Mouse (Mus musculus): ENCODE data around the gene Scgb1b29.
"Not testable (repeated sequence)": the region's sequence is repeated elsewhere in the genome, so short reads cannot be mapped to it uniquely, and the experiment has no call there.

Gene Scgb1b29

DNA sequence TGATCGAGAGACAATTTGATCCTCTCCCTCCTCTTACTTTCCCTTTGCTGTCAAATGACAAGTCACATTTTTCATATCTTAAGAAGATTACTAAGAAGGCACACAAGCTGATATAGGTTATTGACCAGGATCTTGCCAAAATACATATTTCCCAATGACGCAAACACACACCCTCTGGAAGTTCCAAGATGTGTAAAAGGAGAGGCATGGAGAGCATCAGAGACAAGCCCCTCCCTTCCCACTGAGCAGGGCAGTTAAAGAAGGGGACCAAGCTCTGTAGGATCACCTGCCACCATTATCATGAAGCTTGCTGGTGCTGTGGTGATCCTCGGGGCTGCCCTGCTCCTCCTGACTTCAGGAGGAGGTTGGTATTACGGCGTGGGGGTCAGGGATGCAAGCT lies at the start of gene Scgb1b29:
Gene Scgb1b29 (plus strand): TSS at position 301 of the 400 bp plus-strand sequence.
- not testable (repeated sequence) for DNase-seq

DNA sequence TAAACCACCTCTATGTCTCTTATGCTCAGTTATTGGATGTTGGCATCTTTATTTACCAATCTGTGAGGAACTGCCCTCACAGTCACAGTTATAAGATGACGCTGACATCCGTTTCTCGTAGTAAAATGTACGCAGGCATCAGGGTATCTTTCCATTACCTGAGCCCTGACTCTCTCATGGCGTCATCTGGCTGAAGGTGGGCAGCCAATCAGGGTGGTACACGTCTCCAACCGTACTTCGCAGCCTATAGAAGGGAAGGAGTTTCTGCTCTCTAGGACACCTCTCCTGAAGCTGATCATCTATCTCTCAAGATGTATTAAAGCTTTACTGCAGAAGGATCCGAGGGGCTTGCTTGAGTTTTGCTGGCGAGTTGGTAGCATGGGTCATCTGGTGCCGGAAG lies 12.7 kb upstream of the Scgb1b29 start:
- not testable (repeated sequence) for DNase-seq
